Mouse (Mus musculus) hematopoietic multipotent progenitor cell, adult 10-12 weeks (in vitro differentiated cells): ENCODE results near the gene Kcnj14. TPM values are rescaled to one million over a fixed set of nuclear protein-coding genes. Genes with fewer than 3 reads are reported as not detected.

Experiments
- polyA plus RNA-seq: library from polyadenylated mRNA; stranded (reverse); fragments of >175 nt; gene quantifications from 2 replicates; pipeline ENCODE4 v1.2.3, GENCODE M21; 2012; ENCODE audit warnings: low replicate concordance

Gene Kcnj14
- polyA plus RNA-seq, result 0.83 and 0.94 TPM in 2 replicates

GRCm38 (mm10) chr7:45824598-45824997, at the start of gene Kcnj14:
TSS of gene Kcnj14 (minus strand) at chr7:45824782.

GRCm38 (mm10) chr7:45872624-45873023, 48.0 kb upstream of the Kcnj14 start, which contains the start of gene Kdelr1:
TSS of gene Kdelr1 (plus strand) at chr7:45872772.

GRCm38 (mm10) chr7:45830427-45831127, 6.0 kb upstream of the Kcnj14 start, which contains the start of gene Grwd1:
TSS of gene Grwd1 (minus strand) at chr7:45830944.

DNA sequence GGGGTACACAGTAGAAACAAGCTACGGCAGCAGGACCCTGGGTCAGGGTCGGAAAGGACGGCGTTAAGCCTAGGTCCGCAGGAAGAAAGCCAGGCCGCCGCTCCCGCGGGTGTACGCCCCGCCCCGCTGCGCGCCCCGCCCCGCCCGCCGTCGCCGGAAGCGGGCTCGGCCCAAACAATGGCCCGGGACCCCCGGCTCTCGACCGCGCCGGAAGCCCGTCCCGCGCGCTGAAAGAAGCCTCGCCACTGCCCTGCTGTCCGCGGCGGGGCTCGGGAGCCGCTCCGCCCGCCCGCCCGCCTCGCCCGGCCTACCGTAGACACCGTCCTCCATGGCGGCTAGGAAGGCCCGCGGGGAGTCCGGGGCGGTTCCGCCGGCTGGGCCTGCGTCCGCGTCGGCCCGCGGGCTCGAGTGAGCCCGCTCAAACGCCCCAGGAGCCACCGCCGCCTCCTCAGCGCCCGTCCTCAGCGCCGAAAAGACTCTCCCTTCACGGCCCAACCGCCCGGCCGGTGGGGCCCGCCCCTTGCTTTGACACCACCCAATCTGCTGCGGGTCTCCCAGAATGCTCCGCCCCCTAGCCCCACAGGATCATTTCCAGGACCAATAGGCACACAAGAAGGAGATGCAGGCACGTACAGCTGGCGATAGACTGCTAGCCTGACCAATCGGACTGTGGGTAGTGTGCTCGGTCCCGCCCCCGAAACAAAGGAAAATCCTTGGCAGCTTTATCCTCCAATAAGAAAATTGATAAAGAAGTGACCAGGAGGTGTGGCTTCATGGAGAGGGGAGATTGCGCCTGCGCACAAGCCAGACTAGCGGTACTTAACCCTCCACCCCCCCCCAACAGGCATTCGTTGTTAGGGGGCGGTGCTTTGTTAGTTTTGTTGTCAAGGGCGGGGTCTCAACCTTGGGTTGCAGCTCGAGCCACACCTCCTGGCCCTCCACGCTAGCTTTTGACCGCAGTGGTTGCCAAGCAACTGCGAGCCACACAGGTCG, 10.5 kb downstream of the Kcnj14 start, which contains the start of gene Cyth2:
Gene Cyth2, minus strand, starts transcription at position 795 of the 993 bp plus-strand sequence.

GRCm38 (mm10) chr7:45784524-45785372, 39.8 kb downstream of the Kcnj14 start, which contains the start of gene Sult2b1:
TSS of gene Sult2b1 (minus strand) at chr7:45784669.

DNA sequence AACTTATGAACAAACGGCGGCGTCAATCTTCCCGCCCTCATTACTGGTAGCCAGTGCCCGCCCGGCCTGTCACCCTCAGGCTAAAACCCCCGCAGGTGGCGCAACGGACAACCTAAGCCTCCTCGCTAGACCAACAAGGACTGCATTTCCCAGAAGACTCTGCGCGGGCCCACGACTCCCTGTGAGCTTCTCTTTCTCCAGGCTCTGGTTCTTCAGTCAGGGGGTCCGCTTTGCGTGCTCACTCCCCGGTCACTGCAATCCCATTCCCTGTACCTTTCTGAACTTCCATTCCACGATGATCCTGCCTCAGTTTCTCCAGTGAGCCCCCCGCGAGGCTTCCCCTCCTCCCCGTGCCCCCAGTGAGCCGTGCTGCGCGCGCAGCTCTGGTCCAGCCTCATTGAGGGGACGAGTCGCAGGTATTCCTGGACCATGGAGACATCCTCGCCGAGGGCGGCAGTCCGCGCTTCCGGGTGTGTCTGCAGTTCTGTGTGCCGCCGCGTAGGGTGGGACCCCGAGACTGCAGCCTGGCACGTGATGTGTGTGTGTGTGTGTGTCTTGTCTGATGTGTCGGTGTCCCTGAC, 41.0 kb downstream of the Kcnj14 start, which contains the start of gene Lmtk3:
Gene Lmtk3, plus strand, starts transcription at position 228 of the 581 bp plus-strand sequence.

Other genes starting within 250 kb of the Kcnj14 start
- 0.17 TPM in 1 of 2 replicates, not detected in the other for gene Fgf21, start 209.3 kb downstream of the Kcnj14 start, polyA plus RNA-seq
- 0.18 and 0.93 TPM in 2 replicates for gene Fut1, start 207.5 kb downstream of the Kcnj14 start, polyA plus RNA-seq
- gene Izumo1, start 203.0 kb downstream of the Kcnj14 start, polyA plus RNA-seq, result 0.25 and 0.31 TPM in 2 replicates
- 3.0 and 3.6 TPM in 2 replicates for gene Rasip1, start 197.3 kb downstream of the Kcnj14 start, polyA plus RNA-seq
- 0.20 and 0.42 TPM in 2 replicates for gene Mamstr, start 184.8 kb downstream of the Kcnj14 start, polyA plus RNA-seq
- not detected in 2 replicates for gene Fut2, start 158.4 kb downstream of the Kcnj14 start, polyA plus RNA-seq
- gene Ntn5, start 140.8 kb downstream of the Kcnj14 start, polyA plus RNA-seq, result 1.4 and 3.5 TPM in 2 replicates
- gene Sec1, start 130.4 kb downstream of the Kcnj14 start, polyA plus RNA-seq, result 0.18 and 0.44 TPM in 2 replicates
- 1.5 and 3.9 TPM in 2 replicates for gene Car11, start 124.9 kb downstream of the Kcnj14 start, polyA plus RNA-seq
- gene Dbp, start 119.7 kb downstream of the Kcnj14 start, polyA plus RNA-seq, result 18.0 and 48.2 TPM in 2 replicates
- 7,990 and 13,125 TPM in 2 replicates for gene Rpl18, start 109.3 kb downstream of the Kcnj14 start, polyA plus RNA-seq
- 102 and 136 TPM in 2 replicates for gene Sphk2, start 106.8 kb downstream of the Kcnj14 start, polyA plus RNA-seq
- 0.07 and 0.22 TPM in 2 replicates for gene Fam83e, start 103.6 kb downstream of the Kcnj14 start, polyA plus RNA-seq
- not detected in 2 replicates for gene Spaca4, start 99.0 kb downstream of the Kcnj14 start, polyA plus RNA-seq
- 0.64 and 3.0 TPM in 2 replicates for gene Lmtk3, start 41.0 kb downstream of the Kcnj14 start, polyA plus RNA-seq
- 0.58 TPM in 1 of 2 replicates, not detected in the other for gene Sult2b1, start 40.1 kb downstream of the Kcnj14 start, polyA plus RNA-seq
- gene Cyth2, start 10.2 kb downstream of the Kcnj14 start, polyA plus RNA-seq, result 74.7 and 269 TPM in 2 replicates
- gene Grwd1, start 6.2 kb upstream of the Kcnj14 start, polyA plus RNA-seq, result 20.9 and 22.6 TPM in 2 replicates
- 299 and 848 TPM in 2 replicates for gene Kdelr1, start 48.0 kb upstream of the Kcnj14 start, polyA plus RNA-seq
- 0.46 and 1.9 TPM in 2 replicates for gene Grin2d, start 53.6 kb upstream of the Kcnj14 start, polyA plus RNA-seq
- gene Syngr4, start 71.9 kb upstream of the Kcnj14 start, polyA plus RNA-seq, result 0.35 and 1.5 TPM in 2 replicates
- 27.4 and 28.4 TPM in 2 replicates for gene Tmem143, start 72.2 kb upstream of the Kcnj14 start, polyA plus RNA-seq
- gene Emp3, start 96.6 kb upstream of the Kcnj14 start, polyA plus RNA-seq, result 151 and 256 TPM in 2 replicates
- 3.1 TPM in 2 replicates for gene Ccdc114, start 99.3 kb upstream of the Kcnj14 start, polyA plus RNA-seq
- gene Abcc6, start 205.5 kb upstream of the Kcnj14 start, polyA plus RNA-seq, result not detected in 2 replicates
- gene Nomo1, start 208.9 kb upstream of the Kcnj14 start, polyA plus RNA-seq, result 23.2 and 27.7 TPM in 2 replicates